Mouse (Mus musculus) intestine, postnatal 0 days (tissue): Measurements from ENCODE around the gene Rps27rt. TPM values are rescaled to one million over a fixed set of nuclear protein-coding genes. Genes with fewer than 3 reads are reported as not detected.

Experiments used
- ATAC-seq: fragments of 200-750 bp; cut with Nextera tagmentation; 2 replicates; pipeline ENCODE4 v1.8.0; 2017; ENCODE audit warnings: mild to moderate bottlenecking, moderate TSS enrichment, moderate library complexity
- H3K27ac ChIP-seq: fragments of 300-500 bp; sonication (generic); 2 replicates; pipeline ENCODE4 v1.5.1; 2014; ENCODE audit warnings: mild to moderate bottlenecking, low read depth, low read length, moderate library complexity
- H3K27me3 ChIP-seq: fragments of 300-500 bp; sonication (generic); replicated peaks from 2 replicates; pipeline ENCODE4 v1.6.1; 2014; ENCODE audit warnings: low read length, mixed read lengths; ENCODE audit not compliant: control insufficient read depth, insufficient read depth
- H3K36me3 ChIP-seq: fragments of 300-500 bp; sonication (generic); 2 replicates; pipeline ENCODE4 v1.6.1; 2014; ENCODE audit warnings: mild to moderate bottlenecking, moderate library complexity; ENCODE audit not compliant: control insufficient read depth, insufficient read depth
- H3K4me1 ChIP-seq: fragments of 300-500 bp; sonication (generic); replicated peaks from 2 replicates; pipeline ENCODE4 v1.6.1; 2014; ENCODE audit warnings: antibody characterized with exemption, low read length, mixed read lengths; ENCODE audit not compliant: control insufficient read depth, insufficient read depth
- H3K4me2 ChIP-seq: fragments of 300-500 bp; sonication (generic); replicated peaks from 2 replicates; pipeline ENCODE4 v1.6.1; 2014; ENCODE audit warnings: low read depth, mild to moderate bottlenecking, moderate library complexity
- H3K4me3 ChIP-seq: fragments of 300-500 bp; sonication (generic); 2 replicates; pipeline ENCODE4 v1.5.1; 2014; ENCODE audit warnings: low read depth, low read length
- H3K9ac ChIP-seq: fragments of 300-500 bp; sonication (generic); 2 replicates; pipeline ENCODE4 v1.6.1; 2014; ENCODE audit warnings: mild to moderate bottlenecking, low read depth, low read length
- H3K9me3 ChIP-seq: fragments of 300-500 bp; sonication (generic); 2 replicates; pipeline ENCODE4 v1.6.1; 2016; ENCODE audit warnings: mixed run types; ENCODE audit not compliant: control insufficient read depth
- CTCF ChIP-seq: sonication (generic); IDR thresholded peaks from 2 replicates; pipeline ENCODE4 v1.5.1; 2016; ENCODE audit warnings: low read depth, mild to moderate bottlenecking, control low read depth, antibody characterized with exemption, moderate library complexity
- WGBS: fragments of 180-500 bp; shearing (Covaris S2); extraction: QIAGEN DNeasy Blood & Tissue Kit; methylation state at CpG from one replicate; pipeline ENCODE4 v1.1.7; 2014; 5-methylcytosine and 5-hydroxymethylcytosine counted together
- polyA plus RNA-seq: library from polyadenylated mRNA; unstranded; fragments of >200 nt; fragmentation: Nextera tagmentation; extraction: Ambion mirVana; gene quantifications from 2 replicates; pipeline ENCODE4 v1.2.1, GENCODE M21; 2015

Gene Rps27rt
- polyA plus RNA-seq, 1 experiment from 2014 or later, result 456 TPM

GRCm38 (mm10) chr9:114934231-114934630 lies 48.3 kb downstream of the Rps27rt start:
- H3K4me3 ChIP-seq, result peak overlapping the region; percentile 78
- WGBS, result 52% methylated on average over 11 of the region's 11 CpGs
- peak overlapping the region; percentile 73 for H3K4me2 ChIP-seq
- ATAC-seq, result no peak
- H3K27ac ChIP-seq, result 0 out of 2 replicates have a peak overlapping the region, but pooled peaks have one; percentile 87
- peak overlapping the region; percentile 71; the same call in 1 of the 2 replicates for H3K9ac ChIP-seq
- no peaks in the 10 kb centered on the region for H3K36me3 ChIP-seq
- no peaks in the 10 kb centered on the region for H3K9me3 ChIP-seq
- H3K4me1 ChIP-seq, result no peaks in the 10 kb centered on the region
- peak; percentile 15 for TF ChIP-seq CTCF
- H3K27me3 ChIP-seq, result no peaks in the 10 kb centered on the region

DNA sequence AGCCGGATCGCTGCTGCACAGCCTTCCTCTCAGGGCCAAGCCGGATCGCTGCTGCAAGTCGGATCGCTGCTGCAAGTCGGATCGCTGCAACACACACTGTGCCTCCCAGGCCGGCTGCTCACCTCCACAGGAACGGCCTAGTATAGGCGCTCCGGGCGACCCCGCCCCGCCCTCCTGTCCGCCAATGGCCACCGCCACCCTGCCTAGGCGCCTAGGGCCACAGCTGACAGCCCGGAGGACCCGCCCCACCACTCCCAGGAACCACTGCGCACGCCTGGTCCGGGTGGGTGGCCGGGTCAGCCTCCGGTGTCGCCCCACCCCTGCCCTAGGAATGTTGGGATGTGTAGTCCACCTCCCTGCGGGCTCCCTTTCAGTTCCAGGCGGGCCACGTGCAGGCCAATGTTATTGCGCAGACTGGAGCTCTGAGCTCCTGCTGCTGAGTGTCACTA lies 48.8 kb downstream of the Rps27rt start, which contains the start of gene Gpd1l:
TSS of gene Gpd1l (minus strand) at position 265 of the 449 bp plus-strand sequence.
- Histone ChIP-seq H3K4me2 (peak within 1 kb of the TSS; percentile 73), H3K4me3 (peak within 1 kb of the TSS; percentile 78), H3K4me1 (no peaks in the 10 kb centered on the region), H3K36me3 (no peaks in the 10 kb centered on the region), H3K27ac (peak within 1 kb of the TSS; percentile 87), H3K9me3 (no peaks in the 10 kb centered on the region), H3K27me3 (no peaks in the 10 kb centered on the region), H3K9ac (peak within 1 kb of the TSS; percentile 71)
- peak; percentile 99 for ATAC-seq
- under 1% methylated on average over 30 of the region's 30 CpGs for WGBS
- TF ChIP-seq CTCF, result no peak

- H3K9me3 ChIP-seq, result no peaks in the 10 kb centered on the region
- H3K4me1 ChIP-seq, result no peaks in the 10 kb centered on the region
- ATAC-seq, result peak; percentile 58
Observed at GRCm38 (mm10) chr9:114933037-114933722, 49.4 kb downstream of the Rps27rt start.

GRCm38 (mm10) chr9:114932607-114933006 lies 49.9 kb downstream of the Rps27rt start:
- H3K4me3 ChIP-seq, result peak overlapping the region; percentile 78
- no peak for TF ChIP-seq CTCF
- no peak for ATAC-seq
- no peaks in the 10 kb centered on the region for H3K36me3 ChIP-seq
- H3K4me1 ChIP-seq, result no peaks in the 10 kb centered on the region
- 18% methylated on average over 13 of the region's 13 CpGs for whole genome bisulfite sequencing
- no peaks in the 10 kb centered on the region for H3K9me3 ChIP-seq
- peak overlapping the region; percentile 71 for H3K9ac ChIP-seq
- peak overlapping the region; percentile 41; the same call in 1 of the 2 replicates for H3K27ac ChIP-seq
- no peaks in the 10 kb centered on the region for H3K27me3 ChIP-seq
- H3K4me2 ChIP-seq, result peak overlapping the region; percentile 73

More at GRCm38 (mm10) chr9:114933037-114933722, 49.4 kb downstream of the Rps27rt start:
- Histone ChIP-seq H3K4me3 (peak overlapping the region; percentile 78), H3K9ac (peak overlapping the region; percentile 71), H3K27me3 (no peaks in the 10 kb centered on the region), H3K36me3 (no peaks in the 10 kb centered on the region), H3K4me2 (peak overlapping the region; percentile 73), H3K27ac (peak overlapping the region; percentile 87)
- TF ChIP-seq CTCF, result no peak
- WGBS, result under 1% methylated on average over 46 of the region's 50 CpGs

Other genes with a start within 250 kb of the Rps27rt start
- 34.8 and 35.7 TPM in 2 replicates for gene Cmtm7, start 200.9 kb downstream of the Rps27rt start, polyA plus RNA-seq
- 91.5 and 104 TPM in 2 replicates for gene Cmtm8, start 138.6 kb downstream of the Rps27rt start, polyA plus RNA-seq
- gene Gpd1l, start 48.8 kb downstream of the Rps27rt start, polyA plus RNA-seq, result 31.4 and 32.9 TPM in 2 replicates
- 3.8 and 4.3 TPM in 2 replicates for gene Osbpl10, start 4.2 kb downstream of the Rps27rt start, polyA plus RNA-seq